Mouse (Mus musculus) spleen, adult 2 months (tissue): ENCODE measurements around the gene Zfp429.

Experiments used
- CTCF ChIP-seq: fragments of 200-500 bp; IDR thresholded peaks from 2 replicates; pipeline ENCODE4 v1.5.1; 2011; ENCODE audit warnings: mild to moderate bottlenecking, inconsistent platforms; ENCODE audit not compliant: insufficient read depth, insufficient read length, insufficient replicate concordance; ENCODE audit errors: extremely low read depth
- POLR2A ChIP-seq: fragments of 200-500 bp; IDR thresholded peaks from 2 replicates; pipeline ENCODE4 v1.6.1; 2011; ENCODE audit warnings: low read depth, low read length, inconsistent platforms

- no peak for TF ChIP-seq CTCF
- no peak for TF ChIP-seq POLR2A
These were observed 16.1 kb upstream of the Zfp429 start for GRCm38 (mm10) chr13:67415759-67416158.
